Comparison of ENCODE assay signal across 15 mouse cellular contexts in genomic region chr5:142950405-142950804, GRCm38 (mm10). TPM values are rescaled to one million over a fixed set of nuclear protein-coding genes. Genes with fewer than 3 reads are reported as not detected.
DNase-seq lines count a peak whose midpoint lies in the region; ATAC-seq and TF ChIP-seq lines count a peak whose summit lies in the region.
"Had no signal": no experiment of that assay in that cellular context is flagged by ENCODE, and none has a peak within 500 bp of the region (broad histone marks: within the 10 kb centered on the region; RNA-seq: fewer than 3 reads in every experiment).

No protein-coding gene starts in this region.

- H3K27ac ChIP-seq in forebrain, embryonic 16.5 days (ENCODE audit: low read length), result no peak overlapping the region
- H3K27ac ChIP-seq in forebrain, embryonic 15.5 days (replicated peaks), result no peak overlapping the region; the same call in 1 of the 2 replicates
- H3K27ac ChIP-seq in midbrain, postnatal 0 days (ENCODE audit: low read depth, low read length), result no peak overlapping the region
- no peak overlapping the region for H3K27ac ChIP-seq in midbrain, embryonic 14.5 days (replicated peaks; ENCODE audit: low read depth, low read length)
- no peak overlapping the region; the same call in 1 of the 2 replicates for H3K27ac ChIP-seq in embryonic facial prominence, embryonic 13.5 days
- H3K27ac ChIP-seq: forebrain, embryonic 10.5 days; intestine, embryonic 15.5 days; kidney, postnatal 0 days; lung, embryonic 15.5 days; midbrain, embryonic 15.5 days had no signal

- peak; percentile 75 for ATAC-seq in forebrain, embryonic 16.5 days
- no peak; the same call in 1 of the 2 replicates for ATAC-seq in forebrain, embryonic 15.5 days (replicated peaks)
- no peak; the same call in 1 of the 2 replicates for ATAC-seq in midbrain, postnatal 0 days (ENCODE audit: low FRiP score)
- no peak for ATAC-seq in midbrain, embryonic 14.5 days (ENCODE audit: low FRiP score, low TSS enrichment)
- no peak for ATAC-seq in embryonic facial prominence, embryonic 13.5 days (ENCODE audit: insufficient number of reproducible peaks, insufficient read depth, low FRiP score, low TSS enrichment, low read depth)
- ATAC-seq: intestine, embryonic 15.5 days; midbrain, embryonic 15.5 days had no signal

- H3K9ac ChIP-seq in forebrain, embryonic 16.5 days (replicated peaks; ENCODE audit: low read depth, low read length), result no peak overlapping the region
- no peak overlapping the region for H3K9ac ChIP-seq in forebrain, embryonic 15.5 days (replicated peaks)
- H3K9ac ChIP-seq in midbrain, postnatal 0 days (replicated peaks; ENCODE audit: low read length, poor library complexity, severe bottlenecking), result no peak overlapping the region
- no peak overlapping the region for H3K9ac ChIP-seq in midbrain, embryonic 14.5 days (replicated peaks; ENCODE audit: low read length)
- 0 out of 2 replicates have a peak overlapping the region, but pooled peaks have one; percentile 11 for H3K9ac ChIP-seq in embryonic facial prominence, embryonic 13.5 days
- H3K9ac ChIP-seq: intestine, embryonic 15.5 days; lung, embryonic 15.5 days; midbrain, embryonic 15.5 days had no signal

- H3K36me3 ChIP-seq in forebrain, embryonic 16.5 days (ENCODE audit: control insufficient read depth, insufficient read depth), result no peaks in the 10 kb centered on the region
- no peaks in the 10 kb centered on the region for H3K36me3 ChIP-seq in forebrain, embryonic 15.5 days
- no peaks in the 10 kb centered on the region for H3K36me3 ChIP-seq in midbrain, postnatal 0 days (ENCODE audit: insufficient read depth, low read length)
- no peaks in the 10 kb centered on the region for H3K36me3 ChIP-seq in midbrain, embryonic 14.5 days (ENCODE audit: control insufficient read depth, insufficient read depth, low read length)
- H3K36me3 ChIP-seq in embryonic facial prominence, embryonic 13.5 days, result no peaks in the 10 kb centered on the region
- H3K36me3 ChIP-seq: forebrain, embryonic 10.5 days; intestine, embryonic 15.5 days; lung, embryonic 15.5 days; midbrain, embryonic 15.5 days had no signal

- 51% methylated on average over 6 of the region's 6 CpGs for WGBS in forebrain, embryonic 16.5 days
- WGBS in forebrain, embryonic 15.5 days, result 55% methylated on average over 6 of the region's 6 CpGs
- 73% methylated on average over 6 of the region's 6 CpGs for WGBS in midbrain, postnatal 0 days
- 85% methylated on average over 6 of the region's 6 CpGs for WGBS in midbrain, embryonic 14.5 days
- 74% methylated on average over 6 of the region's 6 CpGs for WGBS in embryonic facial prominence, embryonic 13.5 days

- peak; percentile 76 for DNase-seq in midbrain, postnatal 0 days (ENCODE audit: low spot score)
- DNase-seq in midbrain, embryonic 14.5 days, result no peak
- DNase-seq in adrenal gland, postnatal 10 days, result peak; percentile 80
- DNase-seq in right cerebral cortex, adult 2 months (ENCODE audit: low spot score in 2 of 2), result no peak

- H3K4me2 ChIP-seq in forebrain, embryonic 16.5 days (ENCODE audit: low read length), result no peak overlapping the region
- H3K4me2 ChIP-seq in forebrain, embryonic 15.5 days (replicated peaks), result no peak overlapping the region
- no peak overlapping the region for H3K4me2 ChIP-seq in midbrain, postnatal 0 days (ENCODE audit: low read depth, low read length, poor library complexity, severe bottlenecking)
- H3K4me2 ChIP-seq in midbrain, embryonic 14.5 days (ENCODE audit: low read length), result no peak overlapping the region
- H3K4me2 ChIP-seq in embryonic facial prominence, embryonic 13.5 days, result no peak overlapping the region
- H3K4me2 ChIP-seq: intestine, embryonic 15.5 days; liver, embryonic 11.5 days; lung, embryonic 15.5 days; midbrain, embryonic 15.5 days had no signal

- TF ChIP-seq CTCF in midbrain, postnatal 0 days (IDR thresholded peaks at IDR 0.05), result no peak

- H3K4me1 ChIP-seq in forebrain, embryonic 16.5 days (replicated peaks; ENCODE audit: control insufficient read depth, insufficient read depth, low read length), result no peaks in the 10 kb centered on the region
- no peaks in the 10 kb centered on the region for H3K4me1 ChIP-seq in forebrain, embryonic 15.5 days
- H3K4me1 ChIP-seq in midbrain, postnatal 0 days (ENCODE audit: insufficient read depth, low read length), result no peaks in the 10 kb centered on the region
- no peaks in the 10 kb centered on the region for H3K4me1 ChIP-seq in midbrain, embryonic 14.5 days (ENCODE audit: control insufficient read depth, insufficient read depth, low read length)
- H3K4me1 ChIP-seq in embryonic facial prominence, embryonic 13.5 days, result peaks cover 6% of the 10 kb centered on the region; the same call in 1 of the 2 replicates
- H3K4me1 ChIP-seq: intestine, embryonic 15.5 days; midbrain, embryonic 15.5 days had no signal

- H3K4me3 ChIP-seq in forebrain, embryonic 16.5 days (replicated peaks; ENCODE audit: low read length), result no peak overlapping the region
- H3K4me3 ChIP-seq in forebrain, embryonic 15.5 days, result no peak overlapping the region
- H3K4me3 ChIP-seq in midbrain, postnatal 0 days (ENCODE audit: low read depth, low read length), result no peak overlapping the region
- no peak overlapping the region for H3K4me3 ChIP-seq in midbrain, embryonic 14.5 days (replicated peaks; ENCODE audit: low read depth, low read length)
- no peak overlapping the region for H3K4me3 ChIP-seq in embryonic facial prominence, embryonic 13.5 days
- H3K4me3 ChIP-seq: forebrain, embryonic 10.5 days; intestine, embryonic 15.5 days; lung, embryonic 15.5 days; midbrain, embryonic 15.5 days had no signal

- no peaks in the 10 kb centered on the region for H3K9me3 ChIP-seq in forebrain, embryonic 16.5 days (ENCODE audit: control insufficient read depth, low read length)
- H3K9me3 ChIP-seq in forebrain, embryonic 15.5 days, result no peaks in the 10 kb centered on the region
- no peaks in the 10 kb centered on the region for H3K9me3 ChIP-seq in midbrain, postnatal 0 days (ENCODE audit: low read length)
- no peaks in the 10 kb centered on the region for H3K9me3 ChIP-seq in midbrain, embryonic 14.5 days (ENCODE audit: control insufficient read depth, low read length)
- H3K9me3 ChIP-seq in embryonic facial prominence, embryonic 13.5 days, result no peaks in the 10 kb centered on the region
- H3K9me3 ChIP-seq: forebrain, embryonic 10.5 days; intestine, embryonic 15.5 days; lung, embryonic 15.5 days; midbrain, embryonic 15.5 days had no signal

- H3K27me3 ChIP-seq in forebrain, embryonic 16.5 days (replicated peaks; ENCODE audit: control insufficient read depth, insufficient read depth, low read length), result no peaks in the 10 kb centered on the region
- H3K27me3 ChIP-seq in forebrain, embryonic 15.5 days, result no peaks in the 10 kb centered on the region
- no peaks in the 10 kb centered on the region for H3K27me3 ChIP-seq in midbrain, postnatal 0 days (ENCODE audit: insufficient read depth, low read length)
- no peaks in the 10 kb centered on the region for H3K27me3 ChIP-seq in midbrain, embryonic 14.5 days (ENCODE audit: control insufficient read depth, insufficient read depth, low read length)
- no peaks in the 10 kb centered on the region for H3K27me3 ChIP-seq in embryonic facial prominence, embryonic 13.5 days
- H3K27me3 ChIP-seq: intestine, embryonic 15.5 days; lung, embryonic 15.5 days; midbrain, embryonic 15.5 days had no signal

RNA-seq across cellular contexts. Expression of gene Fscn1, which starts 9.7 kb away (rescaled TPM):
- polyA plus RNA-seq in forebrain, embryonic 16.5 days (2015; fragmentation: Nextera tagmentation; extraction: Ambion mirVana), result 541 and 600 TPM in 2 replicates
- polyA plus RNA-seq in forebrain, embryonic 15.5 days (2015; fragmentation: Nextera tagmentation; extraction: Ambion mirVana), result 521 and 538 TPM in 2 replicates
- total RNA-seq in midbrain, postnatal 0 days (2014; rRNA removed), result 536 and 616 TPM in 2 replicates
- 485 and 504 TPM in 2 replicates for polyA plus RNA-seq in midbrain, postnatal 0 days (2015; fragmentation: Nextera tagmentation; extraction: Ambion mirVana)
- 521 and 580 TPM in 2 replicates for polyA plus RNA-seq in midbrain, embryonic 14.5 days (2014; fragmentation: Nextera tagmentation; extraction: Ambion mirVana)
- total RNA-seq in adrenal gland, postnatal 10 days (2021), result 100 to 1,000 TPM in 1 of 2 experiments, 10 to 100 TPM in 1; 85.6 to 125 TPM
- polyA plus RNA-seq in embryonic facial prominence, embryonic 13.5 days (2015; fragmentation: Nextera tagmentation; extraction: Ambion mirVana), result 392 and 441 TPM in 2 replicates
- total RNA-seq: granulocyte monocyte progenitor cell, adult 5-6 weeks; MEL had no signal

RNA-seq across cellular contexts. Expression of gene Actb, which starts 43.9 kb away (rescaled TPM):
- 15,087 and 15,431 TPM in 2 replicates for polyA plus RNA-seq in forebrain, embryonic 16.5 days (2015; fragmentation: Nextera tagmentation; extraction: Ambion mirVana)
- 16,767 and 16,970 TPM in 2 replicates for polyA plus RNA-seq in forebrain, embryonic 15.5 days (2015; fragmentation: Nextera tagmentation; extraction: Ambion mirVana)
- total RNA-seq in midbrain, postnatal 0 days (2014; rRNA removed), result 5,191 and 5,200 TPM in 2 replicates
- polyA plus RNA-seq in midbrain, postnatal 0 days (2015; fragmentation: Nextera tagmentation; extraction: Ambion mirVana), result 15,915 and 17,004 TPM in 2 replicates
- polyA plus RNA-seq in midbrain, embryonic 14.5 days (2014; fragmentation: Nextera tagmentation; extraction: Ambion mirVana), result 16,375 and 16,992 TPM in 2 replicates
- 1,000 to 10,000 TPM; 2,913 to 2,936 TPM for total RNA-seq in adrenal gland, postnatal 10 days (2021)
- 14,475 and 16,597 TPM in 2 replicates for polyA plus RNA-seq in embryonic facial prominence, embryonic 13.5 days (2015; fragmentation: Nextera tagmentation; extraction: Ambion mirVana)

RNA-seq across cellular contexts. Expression of gene Fbxl18, which starts 55.2 kb away (rescaled TPM):
- 29.5 and 31.4 TPM in 2 replicates for polyA plus RNA-seq in forebrain, embryonic 16.5 days (2015; fragmentation: Nextera tagmentation; extraction: Ambion mirVana)
- 32.6 and 34.2 TPM in 2 replicates for polyA plus RNA-seq in forebrain, embryonic 15.5 days (2015; fragmentation: Nextera tagmentation; extraction: Ambion mirVana)
- 52.8 and 67.5 TPM in 2 replicates for total RNA-seq in midbrain, postnatal 0 days (2014; rRNA removed)
- polyA plus RNA-seq in midbrain, postnatal 0 days (2015; fragmentation: Nextera tagmentation; extraction: Ambion mirVana), result 25.5 and 27.5 TPM in 2 replicates
- polyA plus RNA-seq in midbrain, embryonic 14.5 days (2014; fragmentation: Nextera tagmentation; extraction: Ambion mirVana), result 28.6 and 28.8 TPM in 2 replicates
- total RNA-seq in adrenal gland, postnatal 10 days (2021), result 10 to 100 TPM in 1 of 2 experiments, 1 to 10 TPM in 1; 9.4 to 12.7 TPM
- polyA plus RNA-seq in embryonic facial prominence, embryonic 13.5 days (2015; fragmentation: Nextera tagmentation; extraction: Ambion mirVana), result 15.0 and 15.7 TPM in 2 replicates

Comparison
In these comparisons a context has a peak if more than half of its experiments do, and no peak if none do; other contexts are left out.
1. DNase-seq: peak in midbrain, postnatal 0 days (single experiment) and adrenal gland, postnatal 10 days (single experiment); none in midbrain, embryonic 14.5 days (single experiment) and right cerebral cortex, adult 2 months (0 of 2).